Mouse (Mus musculus): ENCODE measurements at regions not wholly inside any gene's neighbourhood (a gene's known extent, or its start where the extent isn't known, plus 50 kb on each side); places are given as distances from the start of the nearest gene placed in this dataset.
"Not testable (repeated sequence)": the region's sequence is repeated elsewhere in the genome, so short reads cannot be mapped to it uniquely, and the experiment has no call there.

- no peaks in the 10 kb centered on the region for H3K27me3 ChIP-seq
- no peaks in the 10 kb centered on the region for H3K36me3 ChIP-seq
- no peaks in the 10 kb centered on the region for H3K9me3 ChIP-seq
- no peak overlapping the region for H3K27ac ChIP-seq
- H3K4me3 ChIP-seq = no peak overlapping the region
- no peak overlapping the region for H3K9ac ChIP-seq
- no peak for ATAC-seq (ENCODE audit: insufficient number of reproducible peaks, insufficient read depth, low FRiP score, low TSS enrichment)
- H3K4me1 ChIP-seq = no peaks in the 10 kb centered on the region
- WGBS = 82% methylated on average over 2 of the region's 2 CpGs
- no peak overlapping the region for H3K4me2 ChIP-seq (replicated peaks)
Observed at GRCm38 (mm10) chr12:14287657-14288056, 135.8 kb upstream of the Fam84a start.

- Histone ChIP-seq H3K27ac (no peak overlapping the region), H3K9me3 (no peaks in the 10 kb centered on the region), H3K27me3 (no peaks in the 10 kb centered on the region), H3K9ac (no peak overlapping the region), H3K4me3 (no peak overlapping the region), H3K36me3 (no peaks in the 10 kb centered on the region), H3K4me2 (replicated peaks) (no peak overlapping the region), H3K4me1 (no peaks in the 10 kb centered on the region)
- WGBS = 80% methylated on average over 1 of the region's 1 CpGs
- no peak for ATAC-seq (ENCODE audit: insufficient number of reproducible peaks, insufficient read depth, low FRiP score, low TSS enrichment)
Observed at GRCm38 (mm10) chr12:14286676-14287075, 134.8 kb upstream of the Fam84a start.

DNA sequence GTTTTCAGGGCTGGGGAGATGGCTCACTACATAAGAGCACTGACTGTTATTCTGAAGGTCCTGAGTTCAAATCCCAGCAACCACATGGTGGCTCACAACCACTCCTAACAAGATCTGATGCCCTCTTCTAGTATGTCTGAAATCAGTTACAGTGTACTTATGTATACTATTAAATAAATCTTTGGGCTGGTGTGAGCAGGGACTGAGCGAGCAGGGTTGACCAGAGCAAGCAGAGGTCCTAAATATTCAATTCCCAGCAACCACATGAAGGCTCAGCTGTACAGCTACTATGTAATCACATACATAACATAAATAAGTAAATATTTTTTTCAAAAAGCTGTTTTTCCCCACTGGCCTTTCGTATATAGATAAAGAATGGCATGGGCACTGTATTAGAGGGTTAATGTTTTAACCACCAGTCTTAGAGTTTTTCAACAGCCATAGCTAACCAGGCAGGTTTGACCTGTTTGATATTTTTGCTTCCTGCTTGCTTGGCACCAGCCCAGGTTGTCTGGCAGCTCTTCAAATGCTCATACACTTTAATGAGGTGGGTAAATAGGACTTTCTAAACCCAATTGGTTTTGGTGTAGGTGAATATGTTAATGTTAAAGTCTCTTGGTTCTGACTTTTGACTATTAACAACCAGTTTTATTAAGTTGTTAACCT lies 134.1 kb upstream of the Fam84a start:
- Histone ChIP-seq H3K4me3 (no peak overlapping the region), H3K4me1 (no peaks in the 10 kb centered on the region), H3K27me3 (no peaks in the 10 kb centered on the region), H3K4me2 (replicated peaks) (no peak overlapping the region), H3K36me3 (no peaks in the 10 kb centered on the region), H3K27ac (no peak overlapping the region), H3K9ac (no peak overlapping the region), H3K9me3 (no peaks in the 10 kb centered on the region)
- WGBS = 86% methylated on average over 2 of the region's 2 CpGs
- no peak for ATAC-seq (ENCODE audit: insufficient number of reproducible peaks, insufficient read depth, low FRiP score, low TSS enrichment)

- H3K4me2 ChIP-seq (replicated peaks) = no peak overlapping the region
- no peak overlapping the region for H3K27ac ChIP-seq
- no peaks in the 10 kb centered on the region for H3K36me3 ChIP-seq
- no peaks in the 10 kb centered on the region for H3K27me3 ChIP-seq
- no peak overlapping the region for H3K9ac ChIP-seq
- no peak overlapping the region for H3K4me3 ChIP-seq
- ATAC-seq (ENCODE audit: insufficient number of reproducible peaks, insufficient read depth, low FRiP score, low TSS enrichment) = no peak
- WGBS = 45% methylated on average over 4 of the region's 4 CpGs
- H3K4me1 ChIP-seq = no peaks in the 10 kb centered on the region
- no peaks in the 10 kb centered on the region for H3K9me3 ChIP-seq
Observed at GRCm38 (mm10) chr12:14283106-14283692, 131.3 kb upstream of the Fam84a start.

GRCm38 (mm10) chr12:14275265-14275664 lies 123.4 kb upstream of the Fam84a start:
- ATAC-seq (ENCODE audit: insufficient number of reproducible peaks, insufficient read depth, low FRiP score, low TSS enrichment) = no peak

DNA sequence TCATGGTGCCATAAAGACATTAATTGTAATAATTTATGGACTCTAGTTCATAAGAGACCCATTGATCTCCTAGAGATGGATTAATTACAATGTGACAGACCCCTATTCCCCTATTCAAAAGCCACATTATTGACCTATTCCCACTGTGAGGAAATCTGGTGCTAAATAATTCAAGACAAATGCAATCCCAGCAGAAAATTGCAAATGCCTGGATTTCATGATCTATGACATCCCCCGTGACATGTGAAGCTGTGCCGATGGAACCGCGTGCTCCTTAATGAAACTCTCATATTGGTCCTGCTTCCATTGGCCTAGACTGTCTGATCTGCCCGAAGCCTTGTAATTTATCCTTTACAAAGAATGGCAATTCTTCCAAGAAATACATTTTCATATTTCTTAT lies 122.9 kb upstream of the Fam84a start:
- ATAC-seq (ENCODE audit: insufficient number of reproducible peaks, insufficient read depth, low FRiP score, low TSS enrichment) = no peak
- Histone ChIP-seq H3K9me3 (no peaks in the 10 kb centered on the region), H3K27me3 (no peaks in the 10 kb centered on the region), H3K9ac (no peak overlapping the region), H3K27ac (no peak overlapping the region), H3K4me2 (replicated peaks) (no peak overlapping the region), H3K4me1 (no peaks in the 10 kb centered on the region), H3K36me3 (no peaks in the 10 kb centered on the region), H3K4me3 (no peak overlapping the region)
- 93% methylated on average over 5 of the region's 5 CpGs for WGBS

More at GRCm38 (mm10) chr12:14275265-14275664, 123.4 kb upstream of the Fam84a start:
- Histone ChIP-seq H3K4me2 (replicated peaks) (no peak overlapping the region), H3K4me1 (no peaks in the 10 kb centered on the region), H3K27me3 (no peaks in the 10 kb centered on the region), H3K9me3 (no peaks in the 10 kb centered on the region), H3K27ac (no peak overlapping the region), H3K36me3 (no peaks in the 10 kb centered on the region), H3K9ac (no peak overlapping the region), H3K4me3 (no peak overlapping the region)

DNA sequence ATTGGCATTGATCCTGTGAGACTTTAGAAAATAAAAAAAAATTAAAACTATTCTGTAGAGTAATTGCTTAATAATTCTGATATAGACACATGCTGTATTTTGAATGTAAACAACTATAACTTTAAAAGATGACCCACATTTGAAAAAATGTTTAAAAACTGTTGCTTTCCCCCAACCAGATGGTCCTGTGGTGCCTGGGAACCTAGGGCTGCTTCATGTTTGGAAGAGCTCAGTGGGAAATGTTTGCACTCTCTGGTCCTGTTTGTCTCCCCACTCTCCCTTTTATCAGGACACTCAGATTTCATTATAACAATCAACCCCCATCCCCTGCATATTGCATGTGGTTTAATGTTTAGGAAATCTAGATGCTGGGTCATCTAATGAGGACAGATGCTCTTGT lies 119.4 kb upstream of the Fam84a start:
- Histone ChIP-seq H3K27me3 (no peaks in the 10 kb centered on the region), H3K4me2 (replicated peaks) (no peak overlapping the region), H3K9me3 (no peaks in the 10 kb centered on the region), H3K4me3 (no peak overlapping the region), H3K4me1 (no peaks in the 10 kb centered on the region), H3K9ac (no peak overlapping the region), H3K27ac (no peak overlapping the region), H3K36me3 (no peaks in the 10 kb centered on the region)
- no peak for ATAC-seq (ENCODE audit: insufficient number of reproducible peaks, insufficient read depth, low FRiP score, low TSS enrichment)

GRCm38 (mm10) chr12:14261102-14261501 lies 109.2 kb upstream of the Fam84a start:
- WGBS = 76% methylated on average over 2 of the region's 2 CpGs
- H3K4me1 ChIP-seq = no peaks in the 10 kb centered on the region
- no peak overlapping the region for H3K4me2 ChIP-seq (replicated peaks)
- no peaks in the 10 kb centered on the region for H3K9me3 ChIP-seq
- no peaks in the 10 kb centered on the region for H3K36me3 ChIP-seq
- H3K27ac ChIP-seq = no peak overlapping the region
- no peak overlapping the region for H3K9ac ChIP-seq
- no peaks in the 10 kb centered on the region for H3K27me3 ChIP-seq
- ATAC-seq (ENCODE audit: insufficient number of reproducible peaks, insufficient read depth, low FRiP score, low TSS enrichment) = no peak
- H3K4me3 ChIP-seq = no peak overlapping the region

- 83% methylated on average over 4 of the region's 4 CpGs for WGBS
- no peak overlapping the region for H3K27ac ChIP-seq
Observed at GRCm38 (mm10) chr12:14260288-14260687, 108.4 kb upstream of the Fam84a start.

GRCm38 (mm10) chr12:14253336-14253735 lies 101.5 kb upstream of the Fam84a start:
- WGBS = 83% methylated on average over 5 of the region's 5 CpGs
- H3K27ac ChIP-seq = no peak overlapping the region
- H3K27me3 ChIP-seq = no peaks in the 10 kb centered on the region
- H3K4me2 ChIP-seq (replicated peaks) = no peak overlapping the region
- no peaks in the 10 kb centered on the region for H3K36me3 ChIP-seq
- ATAC-seq (ENCODE audit: insufficient number of reproducible peaks, insufficient read depth, low FRiP score, low TSS enrichment) = no peak
- no peaks in the 10 kb centered on the region for H3K9me3 ChIP-seq
- no peak overlapping the region for H3K4me3 ChIP-seq
- H3K9ac ChIP-seq = no peak overlapping the region
- H3K4me1 ChIP-seq = no peaks in the 10 kb centered on the region

More at GRCm38 (mm10) chr12:14260288-14260687, 108.4 kb upstream of the Fam84a start:
- Histone ChIP-seq H3K27me3 (no peaks in the 10 kb centered on the region), H3K4me2 (replicated peaks) (no peak overlapping the region), H3K4me3 (no peak overlapping the region), H3K9ac (no peak overlapping the region), H3K9me3 (no peaks in the 10 kb centered on the region), H3K4me1 (no peaks in the 10 kb centered on the region), H3K36me3 (no peaks in the 10 kb centered on the region)
- no peak for ATAC-seq (ENCODE audit: insufficient number of reproducible peaks, insufficient read depth, low FRiP score, low TSS enrichment)

DNA sequence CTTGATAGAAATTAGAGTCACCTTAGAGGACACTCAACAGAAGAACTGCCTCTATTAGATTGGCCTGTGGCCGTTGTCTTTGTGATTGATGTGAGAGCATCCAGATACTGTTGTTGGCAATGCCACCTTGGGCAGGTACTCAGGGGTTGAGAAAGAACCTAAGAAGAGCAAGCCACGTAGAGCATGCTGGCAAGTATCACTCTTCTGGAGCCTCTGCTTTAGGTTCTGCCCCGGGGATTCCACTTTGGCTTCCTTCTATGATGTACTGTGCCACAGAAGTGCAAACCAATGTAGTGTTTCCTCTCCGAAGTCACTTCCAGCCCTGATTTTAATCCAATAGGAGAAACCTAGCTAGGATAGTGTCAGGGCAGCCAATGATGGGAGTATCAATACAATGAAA lies 98.3 kb upstream of the Fam84a start:
- Histone ChIP-seq H3K9me3 (no peaks in the 10 kb centered on the region), H3K4me2 (replicated peaks) (no peak overlapping the region), H3K4me1 (no peaks in the 10 kb centered on the region), H3K27me3 (no peaks in the 10 kb centered on the region), H3K4me3 (no peak overlapping the region), H3K9ac (no peak overlapping the region), H3K27ac (no peak overlapping the region), H3K36me3 (no peaks in the 10 kb centered on the region)
- 89% methylated on average over 4 of the region's 4 CpGs for WGBS
- no peak for ATAC-seq (ENCODE audit: insufficient number of reproducible peaks, insufficient read depth, low FRiP score, low TSS enrichment)

DNA sequence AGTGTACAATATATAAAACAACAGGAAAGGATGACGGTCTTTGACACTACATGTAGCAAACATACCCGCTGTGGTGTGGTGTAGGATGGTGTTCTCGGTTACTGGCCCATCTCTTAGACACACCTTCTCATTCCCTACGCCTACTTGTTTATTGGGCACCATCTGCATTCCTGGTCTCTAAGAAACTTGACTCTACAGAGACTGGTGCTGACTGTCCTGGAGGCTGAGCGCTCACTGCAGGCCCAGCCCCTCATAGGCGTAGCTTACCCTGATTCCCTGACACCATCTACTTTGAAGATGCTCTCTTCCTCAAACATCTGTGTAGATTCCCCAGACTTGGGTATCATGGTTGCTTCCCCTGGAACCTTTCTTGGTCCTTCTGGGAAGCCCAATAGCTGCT lies 90.9 kb upstream of the Fam84a start:
- not testable (repeated sequence) for H3K27me3 ChIP-seq; H3K9ac ChIP-seq; H3K27ac ChIP-seq; H3K36me3 ChIP-seq; H3K4me1 ChIP-seq; H3K9me3 ChIP-seq; ATAC-seq (ENCODE audit: insufficient number of reproducible peaks, insufficient read depth, low FRiP score, low TSS enrichment); H3K4me3 ChIP-seq; H3K4me2 ChIP-seq (replicated peaks)
- WGBS = 95% methylated on average over 6 of the region's 6 CpGs

All from embryonic facial prominence, embryonic 12.5 days (tissue).